Mouse (Mus musculus): ENCODE results near the gene Aoc1.

DNA sequence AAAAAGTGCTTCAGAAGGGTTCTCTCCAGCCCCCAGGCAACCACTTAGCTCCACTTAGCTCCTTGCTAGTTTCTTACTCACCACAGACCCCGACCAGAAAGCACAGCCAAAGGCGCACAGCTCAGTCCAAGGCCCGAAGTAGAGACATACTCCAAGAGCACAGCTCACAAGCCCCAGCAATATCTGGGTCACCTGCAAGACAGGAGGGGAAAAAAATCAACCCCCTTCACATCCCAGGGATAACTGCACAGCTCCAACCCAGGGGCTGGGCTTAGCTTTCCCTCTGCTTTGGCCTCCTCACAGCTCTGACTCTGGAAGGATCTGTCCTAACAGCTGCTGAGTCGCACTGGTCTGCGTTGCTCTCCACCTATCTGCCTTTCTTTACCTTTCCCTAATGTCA lies 36.5 kb upstream of the Aoc1 start:
- TF ChIP-seq POLR2A (IDR thresholded peaks at IDR 0.05; ENCODE audit: extremely low read depth, insufficient read depth, low read length) (no peak), CTCF (IDR thresholded peaks at IDR 0.05; ENCODE audit: extremely low read depth, insufficient read depth, low read length) (no peak)

All from cortical plate, adult 2 months (tissue).